Mouse (Mus musculus) lung, postnatal 0 days (tissue): ENCODE data around the gene Cript.

Experiments used
- CTCF ChIP-seq: IDR thresholded peaks from 2 replicates; pipeline ENCODE4 v1.5.1; 2016; ENCODE audit warnings: antibody characterized with exemption, mild to moderate bottlenecking
- EP300 ChIP-seq: IDR thresholded peaks from 2 replicates; pipeline ENCODE4 v1.6.1; 2016; ENCODE audit warnings: antibody characterized with exemption, mild to moderate bottlenecking, control low read depth

DNA sequence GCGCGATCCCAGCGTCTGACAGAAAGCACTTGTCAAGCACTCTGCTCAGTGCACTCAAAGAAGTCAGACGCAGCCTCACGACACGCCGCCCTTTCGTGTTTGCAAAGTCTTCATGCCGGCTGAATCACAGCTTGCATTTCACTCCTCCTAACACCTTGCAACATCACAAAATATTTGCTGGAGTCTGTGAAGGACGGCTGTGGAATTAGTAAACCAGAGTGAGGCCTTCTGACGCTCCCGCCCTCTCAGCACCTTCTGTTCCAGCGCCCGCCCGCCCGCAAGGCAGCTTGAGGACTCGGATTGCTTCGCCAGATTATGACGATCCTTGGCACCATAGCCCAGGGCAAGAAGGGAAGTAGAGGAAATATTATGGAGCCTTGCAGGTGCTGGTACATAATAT, 16.4 kb downstream of the Cript start:
- no peak for TF ChIP-seq CTCF
- no peak; the same call in none of the 2 replicates for TF ChIP-seq EP300
